Mouse (Mus musculus) lung, adult 2 months (tissue): ENCODE results near the gene Slc35a5.

ENCODE experiments used
- CTCF ChIP-seq: fragments of 200-500 bp; IDR thresholded peaks from 2 replicates; pipeline ENCODE4 v1.5.1; 2011; ENCODE audit warnings: mild to moderate bottlenecking, low read length, control low read depth; ENCODE audit not compliant: insufficient read depth
- POLR2A ChIP-seq: fragments of 200-500 bp; IDR thresholded peaks from 2 replicates; pipeline ENCODE4 v1.6.1; 2011; ENCODE audit warnings: low read depth, mild to moderate bottlenecking, control low read depth, low read length, borderline replicate concordance; ENCODE audit errors: extremely low read depth

DNA sequence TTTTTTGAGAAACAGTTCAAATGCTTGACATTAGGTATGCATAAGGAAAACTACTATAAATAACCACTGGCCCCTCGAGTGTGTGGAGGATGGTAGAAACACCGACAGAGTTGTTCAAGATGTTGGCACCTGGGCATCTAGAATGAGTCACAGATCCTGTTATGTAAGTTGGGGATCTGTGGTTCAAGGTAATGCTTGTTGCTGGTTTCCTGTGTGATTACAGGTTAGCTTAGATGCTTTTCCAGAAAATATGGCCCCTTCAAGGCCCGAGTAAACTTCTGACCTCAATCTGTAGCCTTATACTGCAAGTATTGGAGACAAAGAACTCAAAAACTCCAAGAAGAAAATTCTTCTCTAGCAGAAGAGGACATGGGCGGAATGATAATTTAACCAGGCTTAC is 45.9 kb upstream of the Slc35a5 start:
- TF ChIP-seq CTCF (no peak), POLR2A (no peak)
